Mouse (Mus musculus): ENCODE measurements around the gene Lrriq3. TPM values are rescaled to one million over a fixed set of nuclear protein-coding genes. Genes with fewer than 3 reads are reported as not detected.

The Lrriq3 gene
- polyA plus RNA-seq, 1 experiment, result 0.13 TPM

GRCm38 (mm10) chr3:155180303-155180902 is 87.2 kb downstream of the Lrriq3 start:
- TF ChIP-seq GATA1 (IDR thresholded peaks at IDR 0.05; ENCODE audit: low read length), result no peak

- no peak for TF ChIP-seq GATA1 (IDR thresholded peaks at IDR 0.05; ENCODE audit: low read length)
Observed at GRCm38 (mm10) chr3:155186456-155186855, 93.2 kb downstream of the Lrriq3 start.

GRCm38 (mm10) chr3:155188857-155189256 is 95.6 kb downstream of the Lrriq3 start:
- no peak for TF ChIP-seq GATA1 (IDR thresholded peaks at IDR 0.05; ENCODE audit: low read length)

- TF ChIP-seq GATA1 (IDR thresholded peaks at IDR 0.05; ENCODE audit: low read length), result no peak
Observed at GRCm38 (mm10) chr3:155234919-155235318, 141.7 kb downstream of the Lrriq3 start.

- TF ChIP-seq GATA1 (IDR thresholded peaks at IDR 0.05; ENCODE audit: low read length), result no peak
Observed at GRCm38 (mm10) chr3:155235502-155235901, 142.3 kb downstream of the Lrriq3 start.

Other genes with a start within 250 kb of the Lrriq3 start
- gene Tnni3k, start 38.0 kb upstream of the Lrriq3 start, polyA plus RNA-seq (2012), result not detected in 2 replicates
- gene Fpgt, start within 50 bp of the Lrriq3 start, polyA plus RNA-seq (2012), result 0.28 and 1.2 TPM in 2 replicates

All from G1E-ER4 (cell line).